Mouse (Mus musculus): Measurements from ENCODE around the gene Lcp2. TPM values are rescaled to one million over a fixed set of nuclear protein-coding genes. Genes with fewer than 3 reads are reported as not detected.

The Lcp2 gene
- polyA plus RNA-seq, 1 experiment from 2014 or later, result 1.2 TPM

DNA sequence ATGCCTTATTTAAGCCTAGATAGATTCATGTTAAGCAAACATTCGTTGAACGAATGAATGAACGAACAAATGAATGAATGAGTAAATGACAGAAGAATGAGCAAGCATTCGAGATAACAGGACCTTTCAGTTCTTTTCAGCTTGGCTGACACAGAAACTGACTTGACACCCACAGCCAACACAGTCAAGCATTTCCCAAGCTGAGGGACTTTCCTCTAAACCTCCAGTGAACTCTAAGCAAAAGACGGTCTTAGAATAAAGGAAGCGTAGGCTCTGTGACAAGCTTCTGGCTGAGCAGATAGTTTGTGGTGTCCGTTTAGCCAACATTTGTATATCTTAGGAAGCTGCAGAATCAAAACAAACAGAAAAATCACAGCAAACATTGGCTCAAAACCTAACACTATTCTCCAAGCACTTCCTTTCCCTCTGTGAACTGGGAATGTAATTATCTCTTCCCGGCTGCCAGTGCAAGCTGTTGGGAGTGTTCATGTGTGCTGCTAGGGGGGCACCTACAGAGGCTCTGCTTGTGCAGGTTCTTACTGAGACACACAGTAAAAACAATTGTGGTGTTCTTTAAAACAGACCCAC lies 39.5 kb downstream of the Lcp2 start:
- WGBS, result 59% methylated on average over 8 of the region's 8 CpGs
- no peak overlapping the region for H3K27ac ChIP-seq (replicated peaks)
- no peak for ATAC-seq (ENCODE audit: low FRiP score, low TSS enrichment)

GRCm38 (mm10) chr11:34087064-34087463 lies 40.3 kb downstream of the Lcp2 start:
- TF ChIP-seq EP300 (optimal IDR thresholded peaks at IDR 0.05), result no peak
- TF ChIP-seq CTCF (IDR thresholded peaks at IDR 0.05; ENCODE audit: low read depth), result peak; percentile 57
- no peak overlapping the region for H3K4me2 ChIP-seq (replicated peaks; ENCODE audit: low read depth)
- no peak overlapping the region for H3K9ac ChIP-seq (ENCODE audit: low read length)
- ATAC-seq (ENCODE audit: low FRiP score, low TSS enrichment), result no peak
- H3K9me3 ChIP-seq (ENCODE audit: control insufficient read depth, low read length), result no peaks in the 10 kb centered on the region
- no peak overlapping the region for H3K27ac ChIP-seq (replicated peaks)
- WGBS, result 48% methylated on average over 3 of the region's 3 CpGs
- no peak overlapping the region for H3K4me3 ChIP-seq (ENCODE audit: low read depth, low read length)
- no peaks in the 10 kb centered on the region for H3K27me3 ChIP-seq (ENCODE audit: control insufficient read depth, insufficient read depth, low read length)
- DNase-seq (ENCODE audit: low spot score), result no peak
- H3K4me1 ChIP-seq (replicated peaks; ENCODE audit: control insufficient read depth, insufficient read depth), result no peaks in the 10 kb centered on the region
- H3K36me3 ChIP-seq (ENCODE audit: control insufficient read depth, insufficient read depth, low read length), result no peaks in the 10 kb centered on the region

More for the DNA sequence above, 39.5 kb downstream of the Lcp2 start:
- Histone ChIP-seq H3K36me3 (ENCODE audit: control insufficient read depth, insufficient read depth, low read length) (no peaks in the 10 kb centered on the region), H3K9me3 (ENCODE audit: control insufficient read depth, low read length) (no peaks in the 10 kb centered on the region), H3K27me3 (ENCODE audit: control insufficient read depth, insufficient read depth, low read length) (no peaks in the 10 kb centered on the region), H3K4me3 (ENCODE audit: low read depth, low read length) (no peak overlapping the region), H3K4me2 (replicated peaks; ENCODE audit: low read depth) (no peak overlapping the region), H3K9ac (ENCODE audit: low read length) (no peak overlapping the region), H3K4me1 (replicated peaks; ENCODE audit: control insufficient read depth, insufficient read depth) (no peaks in the 10 kb centered on the region)
- no peak for TF ChIP-seq CTCF (IDR thresholded peaks at IDR 0.05; ENCODE audit: low read depth)
- TF ChIP-seq EP300 (optimal IDR thresholded peaks at IDR 0.05), result no peak
- DNase-seq (ENCODE audit: low spot score), result no peak

- TF ChIP-seq CTCF (IDR thresholded peaks at IDR 0.05; ENCODE audit: low read depth) (no peak), EP300 (optimal IDR thresholded peaks at IDR 0.05) (no peak)
- no peak within 1 kb of the TSS for H3K4me3 ChIP-seq (ENCODE audit: low read depth, low read length)
- H3K9me3 ChIP-seq (ENCODE audit: control insufficient read depth, low read length), result no peaks in the 10 kb centered on the region
- no peak within 1 kb of the TSS for H3K27ac ChIP-seq (replicated peaks)
- WGBS, result 84% methylated on average over 10 of the region's 10 CpGs
- H3K36me3 ChIP-seq (ENCODE audit: control insufficient read depth, insufficient read depth, low read length), result no peaks in the 10 kb centered on the region
- no peak within 1 kb of the TSS for H3K4me2 ChIP-seq (replicated peaks; ENCODE audit: low read depth)
- DNase-seq (ENCODE audit: low spot score) (no peak), ATAC-seq (ENCODE audit: low FRiP score, low TSS enrichment) (no peak)
- H3K27me3 ChIP-seq (ENCODE audit: control insufficient read depth, insufficient read depth, low read length), result no peaks in the 10 kb centered on the region
- H3K4me1 ChIP-seq (replicated peaks; ENCODE audit: control insufficient read depth, insufficient read depth), result no peaks in the 10 kb centered on the region
- no peak within 1 kb of the TSS for H3K9ac ChIP-seq (ENCODE audit: low read length)
These were observed 51.7 kb downstream of the Lcp2 start, which contains the start of gene 4930469K13Rik for GRCm38 (mm10) chr11:34098422-34098821. 4930469K13Rik (minus strand) TSS chr11:34098554.

DNA sequence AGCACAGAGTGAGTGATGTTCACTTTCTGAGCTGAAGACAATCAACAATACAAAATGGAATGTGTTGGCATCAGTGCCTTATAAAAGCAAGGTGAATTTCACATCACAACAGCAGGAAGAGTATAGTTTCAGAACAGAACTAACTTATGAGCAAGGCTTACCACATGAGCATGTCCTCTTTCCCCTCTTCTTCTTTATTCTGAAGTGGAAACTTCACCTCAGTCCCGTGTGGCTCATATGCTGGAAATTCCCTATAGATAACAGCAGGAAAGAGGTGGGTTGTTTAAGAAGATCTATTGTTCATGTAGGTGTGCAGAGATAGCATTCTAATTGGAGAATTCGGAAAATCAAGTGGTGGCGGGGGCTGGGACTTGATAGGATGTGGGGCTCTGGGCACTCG lies 55.1 kb downstream of the Lcp2 start:
- Histone ChIP-seq H3K4me2 (replicated peaks; ENCODE audit: low read depth) (no peak overlapping the region), H3K27me3 (ENCODE audit: control insufficient read depth, insufficient read depth, low read length) (no peaks in the 10 kb centered on the region), H3K9me3 (ENCODE audit: control insufficient read depth, low read length) (no peaks in the 10 kb centered on the region), H3K27ac (replicated peaks) (no peak overlapping the region), H3K4me1 (replicated peaks; ENCODE audit: control insufficient read depth, insufficient read depth) (no peaks in the 10 kb centered on the region), H3K36me3 (ENCODE audit: control insufficient read depth, insufficient read depth, low read length) (no peaks in the 10 kb centered on the region), H3K9ac (ENCODE audit: low read length) (no peak overlapping the region), H3K4me3 (ENCODE audit: low read depth, low read length) (no peak overlapping the region)
- no peak for ATAC-seq (ENCODE audit: low FRiP score, low TSS enrichment)
- TF ChIP-seq CTCF (IDR thresholded peaks at IDR 0.05; ENCODE audit: low read depth) (no peak), EP300 (optimal IDR thresholded peaks at IDR 0.05) (no peak)
- no peak for DNase-seq (ENCODE audit: low spot score)
- WGBS, result 78% methylated on average over 4 of the region's 4 CpGs

DNA sequence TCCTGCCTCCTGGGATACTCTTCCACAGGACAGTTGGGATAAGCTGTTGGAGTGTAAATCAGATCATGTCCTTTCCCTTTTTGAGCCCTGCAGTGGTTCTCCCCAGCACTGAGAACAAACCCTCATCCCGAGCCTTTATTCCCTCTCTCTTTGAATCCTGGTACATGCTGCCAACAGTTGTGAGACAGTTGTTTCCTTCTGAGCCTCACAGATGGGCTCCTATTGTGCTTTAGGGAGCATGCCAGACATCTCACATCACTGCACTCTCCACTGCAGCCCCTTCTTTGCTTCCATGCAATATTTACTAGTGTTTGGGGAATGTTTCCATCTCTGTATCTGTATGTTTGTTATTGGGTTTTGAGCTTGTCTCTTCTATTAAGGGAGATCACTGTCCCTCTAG lies 58.2 kb downstream of the Lcp2 start:
- no peak for ATAC-seq (ENCODE audit: low FRiP score, low TSS enrichment)
- WGBS, result 42% methylated on average over 1 of the region's 1 CpGs

DNA sequence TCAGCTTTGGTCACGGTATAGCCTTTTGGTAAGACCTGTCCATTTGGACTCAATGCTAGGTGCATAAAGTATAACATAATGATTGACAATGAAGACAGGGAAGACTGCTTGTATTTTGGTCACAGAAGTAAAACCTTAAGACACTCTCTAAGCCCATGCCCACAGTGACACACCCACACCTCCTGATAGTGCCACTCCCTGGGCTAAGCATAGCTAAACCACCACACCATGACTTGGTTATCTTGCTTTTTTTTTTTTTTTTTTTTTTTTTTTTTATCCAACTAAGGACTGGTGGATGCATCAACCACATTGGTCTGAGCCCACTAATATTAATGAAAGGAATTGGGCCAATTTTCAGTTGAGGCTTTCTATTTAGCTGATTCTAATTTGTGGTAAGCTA lies 62.5 kb downstream of the Lcp2 start:
- Histone ChIP-seq H3K4me2 (replicated peaks; ENCODE audit: low read depth) (no peak overlapping the region), H3K4me1 (replicated peaks; ENCODE audit: control insufficient read depth, insufficient read depth) (no peaks in the 10 kb centered on the region), H3K9me3 (ENCODE audit: control insufficient read depth, low read length) (no peaks in the 10 kb centered on the region), H3K36me3 (ENCODE audit: control insufficient read depth, insufficient read depth, low read length) (no peaks in the 10 kb centered on the region), H3K4me3 (ENCODE audit: low read depth, low read length) (no peak overlapping the region), H3K9ac (ENCODE audit: low read length) (no peak overlapping the region), H3K27ac (replicated peaks) (no peak overlapping the region), H3K27me3 (ENCODE audit: control insufficient read depth, insufficient read depth, low read length) (no peaks in the 10 kb centered on the region)
- no peak for DNase-seq (ENCODE audit: low spot score)
- WGBS, result 73% methylated on average over 1 of the region's 1 CpGs
- no peak for ATAC-seq (ENCODE audit: low FRiP score, low TSS enrichment)
- TF ChIP-seq CTCF (IDR thresholded peaks at IDR 0.05; ENCODE audit: low read depth) (no peak), EP300 (optimal IDR thresholded peaks at IDR 0.05) (no peak)

More for the DNA sequence above, 58.2 kb downstream of the Lcp2 start:
- no peak for DNase-seq (ENCODE audit: low spot score)
- H3K4me3 ChIP-seq (ENCODE audit: low read depth, low read length), result no peak overlapping the region
- no peak overlapping the region for H3K27ac ChIP-seq (replicated peaks)
- H3K4me2 ChIP-seq (replicated peaks; ENCODE audit: low read depth), result no peak overlapping the region
- H3K9me3 ChIP-seq (ENCODE audit: control insufficient read depth, low read length), result no peaks in the 10 kb centered on the region
- TF ChIP-seq CTCF (IDR thresholded peaks at IDR 0.05; ENCODE audit: low read depth), result no peak
- no peak for TF ChIP-seq EP300 (optimal IDR thresholded peaks at IDR 0.05)
- no peaks in the 10 kb centered on the region for H3K27me3 ChIP-seq (ENCODE audit: control insufficient read depth, insufficient read depth, low read length)
- H3K36me3 ChIP-seq (ENCODE audit: control insufficient read depth, insufficient read depth, low read length), result no peaks in the 10 kb centered on the region
- H3K4me1 ChIP-seq (replicated peaks; ENCODE audit: control insufficient read depth, insufficient read depth), result no peaks in the 10 kb centered on the region
- no peak overlapping the region for H3K9ac ChIP-seq (ENCODE audit: low read length)
